Mouse (Mus musculus): ENCODE measurements around the gene Ecpas.

DNA sequence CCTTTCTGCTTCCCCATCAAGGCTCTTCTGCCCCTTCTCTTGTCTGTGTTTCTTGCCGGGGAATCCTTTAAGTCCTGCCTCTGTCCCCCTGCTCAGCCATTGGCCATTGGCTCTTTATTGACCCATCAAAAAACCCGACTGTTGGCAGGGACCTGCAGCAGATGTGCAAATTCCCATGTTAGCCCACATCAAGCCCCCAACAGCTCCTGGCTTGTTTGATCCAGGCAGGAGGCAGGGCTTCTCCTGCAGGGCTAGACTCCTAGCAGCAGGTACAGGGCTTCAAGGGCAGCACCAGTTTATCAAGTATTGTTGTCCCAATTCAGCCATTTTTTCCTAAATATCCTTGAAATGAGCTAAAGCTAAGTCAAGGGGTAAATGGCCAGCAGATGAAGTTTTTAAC, 13.6 kb upstream of the Ecpas start:
- no peak for TF ChIP-seq CTCF (IDR thresholded peaks at IDR 0.05; ENCODE audit: extremely low read depth, insufficient read length, insufficient replicate concordance, low read depth, low read length)
- TF ChIP-seq POLR2A (IDR thresholded peaks at IDR 0.05; ENCODE audit: low read depth, low read length): no peak

All from small intestine, adult 2 months (tissue).